Mouse (Mus musculus): ENCODE measurements around the gene Tcirg1. TPM values are rescaled to one million over a fixed set of nuclear protein-coding genes. Genes with fewer than 3 reads are reported as not detected.
A peak's percentile ranks its signal among the peaks of the same experiment; 100 is the strongest.

Tcirg1 gene
- polyA plus RNA-seq, 1 experiment: 292 TPM

DNA sequence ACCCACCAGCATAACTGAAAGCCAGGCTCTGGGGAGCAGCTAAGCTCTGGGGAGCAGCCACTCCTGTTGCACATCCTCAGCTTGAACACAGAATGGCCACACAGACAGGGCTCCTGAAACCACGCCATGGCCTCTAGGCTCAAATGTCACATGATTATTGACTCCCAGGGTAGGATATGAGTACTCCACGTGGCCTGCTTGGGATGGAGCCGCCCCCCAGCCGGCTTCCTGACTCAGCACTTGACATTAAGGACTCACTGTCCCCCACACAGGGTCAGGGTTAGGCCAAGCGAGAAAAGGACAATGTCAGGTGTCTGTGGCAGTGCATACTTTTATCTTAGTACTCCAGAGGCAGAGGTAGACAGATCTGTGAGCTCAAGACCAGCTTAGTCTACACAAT lies 3.3 kb upstream of the Tcirg1 start:
- Histone ChIP-seq H3K27ac (ENCODE audit: control insufficient read depth, insufficient read depth, low read depth, low read length, poor library complexity) (no peak overlapping the region), H3K4me1 (ENCODE audit: control insufficient read depth, insufficient read depth, low read length) (peaks cover 8% of the 10 kb centered on the region), H3K4me3 (replicated peaks; ENCODE audit: control insufficient read depth, low read depth, low read length) (no peak overlapping the region)
- TF ChIP-seq POLR2A (IDR thresholded peaks at IDR 0.05; ENCODE audit: borderline replicate concordance, control insufficient read depth, low read depth, low read length) (no peak), CTCF (IDR thresholded peaks at IDR 0.05; ENCODE audit: control insufficient read depth, insufficient read depth, low read length) (no peak)
- 81% methylated on average over 5 of the region's 5 CpGs for WGBS

- H3K27ac ChIP-seq (ENCODE audit: control insufficient read depth, insufficient read depth, low read depth, low read length, poor library complexity): no peak overlapping the region
- peaks cover 2% of the 10 kb centered on the region for H3K4me1 ChIP-seq (ENCODE audit: control insufficient read depth, insufficient read depth, low read length)
- no peak for TF ChIP-seq POLR2A (IDR thresholded peaks at IDR 0.05; ENCODE audit: borderline replicate concordance, control insufficient read depth, low read depth, low read length)
- no peak for TF ChIP-seq CTCF (IDR thresholded peaks at IDR 0.05; ENCODE audit: control insufficient read depth, insufficient read depth, low read length)
- no peak overlapping the region for H3K4me3 ChIP-seq (replicated peaks; ENCODE audit: control insufficient read depth, low read depth, low read length)
- WGBS: 52% methylated on average over 8 of the region's 8 CpGs
Observed at GRCm38 (mm10) chr19:3907876-3908660, 1.1 kb upstream of the Tcirg1 start.

DNA sequence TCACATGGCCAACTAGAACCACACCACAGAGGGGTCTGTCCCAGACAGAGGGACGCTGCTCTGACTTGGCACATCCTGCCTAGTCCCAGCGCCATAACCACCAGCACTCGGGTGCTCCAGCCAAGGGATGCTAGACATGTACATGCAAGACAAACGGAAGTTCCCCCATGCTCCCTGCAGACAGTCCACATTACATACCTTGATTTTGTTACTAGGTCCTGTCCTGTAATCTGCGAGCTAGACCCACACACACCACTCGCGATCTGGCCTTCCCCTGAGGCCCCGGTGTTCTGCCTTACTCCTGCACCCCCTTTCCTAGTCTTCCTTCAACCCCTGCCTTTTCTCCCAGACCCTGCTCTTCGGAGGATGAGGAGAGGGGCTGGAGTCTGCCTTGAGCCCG lies 607 bp downstream of the Tcirg1 start:
- 2% methylated on average over 10 of the region's 10 CpGs for WGBS
- peaks cover 2% of the 10 kb centered on the region for H3K4me1 ChIP-seq (ENCODE audit: control insufficient read depth, insufficient read depth, low read length)
- peak overlapping the region; percentile 72 for H3K4me3 ChIP-seq (replicated peaks; ENCODE audit: control insufficient read depth, low read depth, low read length)
- peak overlapping the region; percentile 83 for H3K27ac ChIP-seq (ENCODE audit: control insufficient read depth, insufficient read depth, low read depth, low read length, poor library complexity)
- no peak for TF ChIP-seq POLR2A (IDR thresholded peaks at IDR 0.05; ENCODE audit: borderline replicate concordance, control insufficient read depth, low read depth, low read length)
- no peak for TF ChIP-seq CTCF (IDR thresholded peaks at IDR 0.05; ENCODE audit: control insufficient read depth, insufficient read depth, low read length)

DNA sequence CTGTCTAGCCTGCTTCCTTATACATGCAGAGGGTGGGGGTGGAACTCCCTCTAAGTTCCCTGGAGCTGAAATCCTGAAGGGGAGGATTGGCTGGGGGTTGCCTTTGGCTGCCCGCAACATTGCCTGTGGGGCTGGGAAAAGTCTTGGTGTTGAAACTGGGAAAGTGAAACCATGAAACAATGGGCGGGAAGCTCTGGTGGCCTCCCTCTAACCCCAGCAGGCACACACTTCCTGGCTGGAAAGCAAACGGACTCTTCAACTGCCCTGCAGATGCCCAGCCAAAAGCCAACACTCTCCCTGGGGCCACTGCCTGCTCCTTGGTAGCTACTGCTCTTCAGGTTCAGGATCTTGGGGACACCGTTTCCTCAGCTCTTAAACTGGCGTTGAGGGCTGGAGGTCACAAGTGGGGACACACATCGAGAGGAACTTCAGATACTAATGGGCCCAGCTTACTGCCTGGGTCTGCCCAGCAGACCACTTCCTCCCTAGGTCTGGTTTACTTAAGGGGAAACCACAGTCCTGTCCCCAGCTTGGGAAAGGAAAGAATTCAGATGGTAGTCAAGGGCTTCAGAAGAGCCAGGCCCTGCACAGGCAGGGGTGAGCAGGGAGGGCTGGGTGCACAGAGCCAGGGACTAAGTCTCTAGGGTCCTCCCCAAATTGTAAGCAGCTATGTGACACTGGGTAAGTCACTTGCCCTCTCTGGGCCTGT lies 1.5 kb downstream of the Tcirg1 start:
- WGBS: 6% methylated on average over 6 of the region's 6 CpGs
- H3K4me3 ChIP-seq (replicated peaks; ENCODE audit: control insufficient read depth, low read depth, low read length): peak overlapping the region; percentile 69
- H3K27ac ChIP-seq (ENCODE audit: control insufficient read depth, insufficient read depth, low read depth, low read length, poor library complexity): peak overlapping the region; percentile 92
- TF ChIP-seq CTCF (IDR thresholded peaks at IDR 0.05; ENCODE audit: control insufficient read depth, insufficient read depth, low read length): no peak
- no peak for TF ChIP-seq POLR2A (IDR thresholded peaks at IDR 0.05; ENCODE audit: borderline replicate concordance, control insufficient read depth, low read depth, low read length)
- H3K4me1 ChIP-seq (ENCODE audit: control insufficient read depth, insufficient read depth, low read length): peaks cover 2% of the 10 kb centered on the region

GRCm38 (mm10) chr19:3904363-3904675 lies 2.6 kb downstream of the Tcirg1 start:
- Histone ChIP-seq H3K4me1 (ENCODE audit: control insufficient read depth, insufficient read depth, low read length) (peaks cover 2% of the 10 kb centered on the region), H3K27ac (ENCODE audit: control insufficient read depth, insufficient read depth, low read depth, low read length, poor library complexity) (no peak overlapping the region), H3K4me3 (replicated peaks; ENCODE audit: control insufficient read depth, low read depth, low read length) (no peak overlapping the region)
- no peak for TF ChIP-seq POLR2A (IDR thresholded peaks at IDR 0.05; ENCODE audit: borderline replicate concordance, control insufficient read depth, low read depth, low read length)
- no peak for TF ChIP-seq CTCF (IDR thresholded peaks at IDR 0.05; ENCODE audit: control insufficient read depth, insufficient read depth, low read length)
- 65% methylated on average over 10 of the region's 10 CpGs for WGBS

- 85% methylated on average over 25 of the region's 25 CpGs for WGBS
- no peak for TF ChIP-seq CTCF (IDR thresholded peaks at IDR 0.05; ENCODE audit: control insufficient read depth, insufficient read depth, low read length)
- no peak overlapping the region for H3K4me3 ChIP-seq (replicated peaks; ENCODE audit: control insufficient read depth, low read depth, low read length)
- peaks cover 2% of the 10 kb centered on the region for H3K4me1 ChIP-seq (ENCODE audit: control insufficient read depth, insufficient read depth, low read length)
- H3K27ac ChIP-seq (ENCODE audit: control insufficient read depth, insufficient read depth, low read depth, low read length, poor library complexity): no peak overlapping the region
Observed at GRCm38 (mm10) chr19:3903648-3904362, 3.1 kb downstream of the Tcirg1 start.

GRCm38 (mm10) chr19:3902966-3903365 lies 4.0 kb downstream of the Tcirg1 start:
- Histone ChIP-seq H3K27ac (ENCODE audit: control insufficient read depth, insufficient read depth, low read depth, low read length, poor library complexity) (no peak overlapping the region), H3K4me1 (ENCODE audit: control insufficient read depth, insufficient read depth, low read length) (peaks cover 3% of the 10 kb centered on the region), H3K4me3 (replicated peaks; ENCODE audit: control insufficient read depth, low read depth, low read length) (no peak overlapping the region)
- TF ChIP-seq CTCF (IDR thresholded peaks at IDR 0.05; ENCODE audit: control insufficient read depth, insufficient read depth, low read length) (no peak), POLR2A (IDR thresholded peaks at IDR 0.05; ENCODE audit: borderline replicate concordance, control insufficient read depth, low read depth, low read length) (no peak)
- 37% methylated on average over 12 of the region's 12 CpGs for WGBS

GRCm38 (mm10) chr19:3899618-3900017 lies 7.3 kb downstream of the Tcirg1 start:
- WGBS: 87% methylated on average over 4 of the region's 4 CpGs
- no peak for TF ChIP-seq CTCF (IDR thresholded peaks at IDR 0.05; ENCODE audit: control insufficient read depth, insufficient read depth, low read length)
- TF ChIP-seq POLR2A (IDR thresholded peaks at IDR 0.05; ENCODE audit: borderline replicate concordance, control insufficient read depth, low read depth, low read length): no peak
- Histone ChIP-seq H3K4me3 (replicated peaks; ENCODE audit: control insufficient read depth, low read depth, low read length) (no peak overlapping the region), H3K4me1 (ENCODE audit: control insufficient read depth, insufficient read depth, low read length) (peaks cover 1% of the 10 kb centered on the region; the same call in 1 of the 2 replicates), H3K27ac (ENCODE audit: control insufficient read depth, insufficient read depth, low read depth, low read length, poor library complexity) (no peak overlapping the region)

All from bone marrow, adult 2 months (tissue).